Mouse (Mus musculus) heart, embryonic 14.5 days (tissue): Measurements from ENCODE around the gene Tnfrsf1b. TPM values are rescaled to one million over a fixed set of nuclear protein-coding genes. Genes with fewer than 3 reads are reported as not detected.
"Not testable (repeated sequence)": the region's sequence is repeated elsewhere in the genome, so short reads cannot be mapped to it uniquely, and the experiment has no call there.

Experiments used
- ATAC-seq: fragments of 200-750 bp; cut with Nextera tagmentation; 2 replicates; pipeline ENCODE4 v1.8.0; 2017; ENCODE audit warnings: low read depth, moderate TSS enrichment; ENCODE audit not compliant: insufficient number of reproducible peaks, insufficient read depth, low FRiP score
- H3K27ac ChIP-seq, 2 experiments: fragments of 200-500 bp in 1 of 2; fragments of 300-500 bp in 1 of 2; sonication (generic) in 1 of 2; replicated peaks in 1 of 2; 2 replicates each; pipeline ENCODE4 v1.5.1; 2012 to 2014; ENCODE audit warnings: low read depth in 2 of 2, low read length in 2 of 2, control low read depth in 1 of 2, mild to moderate bottlenecking in 1 of 2, mixed read lengths in 1 of 2; ENCODE audit not compliant: control insufficient read depth in 1 of 2, insufficient read depth in 1 of 2
- H3K27me3 ChIP-seq: fragments of 300-500 bp; sonication (generic); 2 replicates; pipeline ENCODE4 v1.6.1; 2014; ENCODE audit warnings: mild to moderate bottlenecking, low read length, control low read depth; ENCODE audit not compliant: control insufficient read depth, insufficient read depth
- H3K36me3 ChIP-seq: fragments of 300-500 bp; sonication (generic); 2 replicates; pipeline ENCODE4 v1.6.1; 2014; ENCODE audit warnings: mild to moderate bottlenecking, control low read depth, low read length, mixed read lengths; ENCODE audit not compliant: control insufficient read depth, insufficient read depth
- H3K4me1 ChIP-seq, 2 experiments: fragments of 200-500 bp in 1 of 2; fragments of 300-500 bp in 1 of 2; sonication (generic) in 1 of 2; 2 replicates each; pipeline ENCODE4 v1.6.1; 2012 to 2014; ENCODE audit warnings: low read length in 2 of 2, control low read depth in 1 of 2, mixed read lengths in 1 of 2; ENCODE audit not compliant: control insufficient read depth in 2 of 2, insufficient read depth in 2 of 2
- H3K4me2 ChIP-seq: fragments of 300-500 bp; sonication (generic); 2 replicates; pipeline ENCODE4 v1.6.1; 2014; ENCODE audit warnings: mild to moderate bottlenecking, low read length
- H3K4me3 ChIP-seq, 2 experiments: fragments of 200-500 bp in 1 of 2; fragments of 300-500 bp in 1 of 2; sonication (generic) in 1 of 2; 2 replicates each; pipeline ENCODE4 v1.5.1; 2012 to 2014; ENCODE audit warnings: low read length in 2 of 2, mild to moderate bottlenecking in 2 of 2, control low read depth in 1 of 2, low read depth in 1 of 2, moderate library complexity in 1 of 2; ENCODE audit not compliant: control insufficient read depth in 1 of 2, insufficient read depth in 1 of 2
- H3K9ac ChIP-seq: fragments of 300-500 bp; sonication (generic); 2 replicates; pipeline ENCODE4 v1.6.1; 2014; ENCODE audit warnings: mild to moderate bottlenecking, low read length
- H3K9me3 ChIP-seq: fragments of 300-500 bp; sonication (generic); 2 replicates; pipeline ENCODE4 v1.6.1; 2016; ENCODE audit warnings: low read length, control low read depth; ENCODE audit not compliant: control insufficient read depth
- WGBS: fragments of 180-500 bp; shearing (Covaris S2); extraction: QIAGEN DNeasy Blood & Tissue Kit; methylation state at CpG from one replicate; pipeline ENCODE4 v1.1.7; 2014; 5-methylcytosine and 5-hydroxymethylcytosine counted together
- polyA plus RNA-seq: library from polyadenylated mRNA; unstranded; fragments of >200 nt; fragmentation: Nextera tagmentation; extraction: Ambion mirVana; gene quantifications from 2 replicates; pipeline ENCODE4 v1.2.1, GENCODE M21; 2014

Gene Tnfrsf1b
- polyA plus RNA-seq, 1 experiment from 2014 or later = 3.4 TPM

- ATAC-seq = no peak
- H3K4me2 ChIP-seq = no peak overlapping the region
- no peaks in the 10 kb centered on the region for H3K9me3 ChIP-seq
- 95% methylated on average over 5 of the region's 5 CpGs for WGBS
- H3K36me3 ChIP-seq = peaks cover 77% of the 10 kb centered on the region
- H3K27me3 ChIP-seq = no peaks in the 10 kb centered on the region
- H3K4me1 ChIP-seq = no peaks in the 10 kb centered on the region
- H3K4me3 ChIP-seq = no peak overlapping the region
- no peak overlapping the region for H3K27ac ChIP-seq
- H3K9ac ChIP-seq = no peak overlapping the region
These were observed 67.6 kb downstream of the Tnfrsf1b start for GRCm38 (mm10) chr4:145178918-145179549.

DNA sequence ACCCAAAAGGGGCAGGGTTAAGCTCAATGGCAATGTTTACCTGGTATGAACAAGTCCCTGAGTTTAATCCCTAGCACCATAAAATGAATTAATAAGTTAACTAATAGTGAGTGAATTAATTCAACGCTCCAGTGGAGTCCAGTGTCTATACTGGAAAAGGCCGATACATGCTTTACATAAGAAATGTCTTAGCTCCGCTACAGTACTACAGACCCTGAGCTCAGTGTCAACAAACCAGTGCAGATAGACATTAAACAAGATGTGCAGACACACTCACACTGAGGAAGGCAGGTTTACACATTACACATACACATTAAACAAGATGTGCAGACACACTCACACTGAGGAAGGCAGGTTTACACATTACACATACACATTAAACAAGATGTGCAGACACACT lies 81.1 kb downstream of the Tnfrsf1b start:
- not testable (repeated sequence) for H3K4me3 ChIP-seq, H3K27ac ChIP-seq, ATAC-seq, H3K4me1 ChIP-seq, H3K9ac ChIP-seq, H3K27me3 ChIP-seq, H3K4me2 ChIP-seq, H3K9me3 ChIP-seq
- 96% methylated on average over 3 of the region's 3 CpGs for WGBS
- peaks cover 97% of the 10 kb centered on the region for H3K36me3 ChIP-seq

- Histone ChIP-seq H3K36me3 (peaks cover 97% of the 10 kb centered on the region), H3K4me3 (no peak overlapping the region), H3K9ac (no peak overlapping the region), H3K27ac (no peak overlapping the region), H3K9me3 (no peaks in the 10 kb centered on the region), H3K4me1 (no peaks in the 10 kb centered on the region), H3K4me2 (no peak overlapping the region), H3K27me3 (no peaks in the 10 kb centered on the region)
- no peak for ATAC-seq
- 96% methylated on average over 4 of the region's 4 CpGs for WGBS
These were observed 82.6 kb downstream of the Tnfrsf1b start for GRCm38 (mm10) chr4:145164111-145164510.

Other genes with a start within 250 kb of the Tnfrsf1b start
- 10.9 and 11.9 TPM in 2 replicates for gene Vps13d, start 51.9 kb downstream of the Tnfrsf1b start, polyA plus RNA-seq
- gene Tnfrsf8, start 68.3 kb upstream of the Tnfrsf1b start, polyA plus RNA-seq = 0.09 TPM in 1 of 2 replicates, not detected in the other